Mouse (Mus musculus): ENCODE measurements around the gene Suv39h1. TPM values are rescaled to one million over a fixed set of nuclear protein-coding genes. Genes with fewer than 3 reads are reported as not detected.

Gene Suv39h1
- total and polyA plus RNA-seq, 3 experiments = 3.6 to 4.6 (median 3.9) TPM

- H3K9ac ChIP-seq (ENCODE audit: low read depth, low read length) = no peak within 1 kb of the TSS
- DNase-seq = peak; percentile 23 to 43
- no peak for TF ChIP-seq EP300 (IDR thresholded peaks at IDR 0.05; ENCODE audit: insufficient read depth, low read depth, low read length)
- no peak for TF ChIP-seq CTCF (IDR thresholded peaks at IDR 0.05)
- no peak for TF ChIP-seq POLR2A (IDR thresholded peaks at IDR 0.05; ENCODE audit: insufficient read depth, low read depth, low read length)
- H3K36me3 ChIP-seq (ENCODE audit: control insufficient read depth, insufficient read depth, low read length) = no peaks in the 10 kb centered on the region
- 78% methylated on average over 14 of the region's 14 CpGs for WGBS
- no peak within 1 kb of the TSS for H3K4me3 ChIP-seq
- no peaks in the 10 kb centered on the region for H3K79me2 ChIP-seq (replicated peaks; ENCODE audit: control insufficient read depth, insufficient read depth, low read length)
- no peak within 1 kb of the TSS for H3K27ac ChIP-seq
- H3K27me3 ChIP-seq (ENCODE audit: control insufficient read depth, insufficient read depth, low read length) = no peaks in the 10 kb centered on the region
- no peaks in the 10 kb centered on the region for H3K4me1 ChIP-seq (ENCODE audit: control insufficient read depth, insufficient read depth, low read length)
- intact Hi-C loops (cut with DNase I) = no loop called here
Observed at GRCm38 (mm10) chrX:8090346-8090953, 15.9 kb upstream of the Suv39h1 start, which contains the start of gene Was. Was (minus strand) TSS chrX:8090498.

- intact Hi-C loops (cut with DNase I) = no loop called here
- WGBS = 93% methylated on average over 3 of the region's 3 CpGs
- no peaks in the 10 kb centered on the region for H3K27me3 ChIP-seq (ENCODE audit: control insufficient read depth, insufficient read depth, low read length)
- no peak for DNase-seq
- no peak overlapping the region for H3K27ac ChIP-seq
- TF ChIP-seq POLR2A (IDR thresholded peaks at IDR 0.05; ENCODE audit: insufficient read depth, low read depth, low read length) = no peak
- no peak for TF ChIP-seq EP300 (IDR thresholded peaks at IDR 0.05; ENCODE audit: insufficient read depth, low read depth, low read length)
- no peak for TF ChIP-seq CTCF (IDR thresholded peaks at IDR 0.05)
- H3K4me3 ChIP-seq = no peak overlapping the region
- no peaks in the 10 kb centered on the region for H3K36me3 ChIP-seq (ENCODE audit: control insufficient read depth, insufficient read depth, low read length)
- H3K4me1 ChIP-seq (ENCODE audit: control insufficient read depth, insufficient read depth, low read length) = no peaks in the 10 kb centered on the region
- H3K79me2 ChIP-seq (replicated peaks; ENCODE audit: control insufficient read depth, insufficient read depth, low read length) = no peaks in the 10 kb centered on the region
- no peak overlapping the region for H3K9ac ChIP-seq (ENCODE audit: low read depth, low read length)
Observed at GRCm38 (mm10) chrX:8089746-8090145, 15.2 kb upstream of the Suv39h1 start.

- DNase-seq = no peak
- Histone ChIP-seq H3K27me3 (ENCODE audit: control insufficient read depth, insufficient read depth, low read length) (no peaks in the 10 kb centered on the region), H3K79me2 (replicated peaks; ENCODE audit: control insufficient read depth, insufficient read depth, low read length) (no peaks in the 10 kb centered on the region), H3K9ac (ENCODE audit: low read depth, low read length) (no peak overlapping the region), H3K36me3 (ENCODE audit: control insufficient read depth, insufficient read depth, low read length) (no peaks in the 10 kb centered on the region), H3K4me3 (no peak overlapping the region), H3K4me1 (ENCODE audit: control insufficient read depth, insufficient read depth, low read length) (no peaks in the 10 kb centered on the region), H3K27ac (no peak overlapping the region)
- TF ChIP-seq POLR2A (IDR thresholded peaks at IDR 0.05; ENCODE audit: insufficient read depth, low read depth, low read length) = no peak
- no peak for TF ChIP-seq CTCF (IDR thresholded peaks at IDR 0.05)
- no peak for TF ChIP-seq EP300 (IDR thresholded peaks at IDR 0.05; ENCODE audit: insufficient read depth, low read depth, low read length)
- 88% methylated on average over 7 of the region's 8 CpGs for WGBS
- intact Hi-C loops (cut with DNase I) = no loop called here
Observed at GRCm38 (mm10) chrX:8085611-8086010, 11.1 kb upstream of the Suv39h1 start.

GRCm38 (mm10) chrX:8084771-8085259, 10.3 kb upstream of the Suv39h1 start:
- DNase-seq = no peak
- no peaks in the 10 kb centered on the region for H3K4me1 ChIP-seq (ENCODE audit: control insufficient read depth, insufficient read depth, low read length)
- no peak overlapping the region for H3K4me3 ChIP-seq
- no peak overlapping the region for H3K27ac ChIP-seq
- no peaks in the 10 kb centered on the region for H3K79me2 ChIP-seq (replicated peaks; ENCODE audit: control insufficient read depth, insufficient read depth, low read length)
- no peaks in the 10 kb centered on the region for H3K27me3 ChIP-seq (ENCODE audit: control insufficient read depth, insufficient read depth, low read length)
- no peak for TF ChIP-seq CTCF (IDR thresholded peaks at IDR 0.05)
- no peak for TF ChIP-seq EP300 (IDR thresholded peaks at IDR 0.05; ENCODE audit: insufficient read depth, low read depth, low read length)
- no peak for TF ChIP-seq POLR2A (IDR thresholded peaks at IDR 0.05; ENCODE audit: insufficient read depth, low read depth, low read length)
- intact Hi-C loops (cut with DNase I) = no loop called here
- no peak overlapping the region for H3K9ac ChIP-seq (ENCODE audit: low read depth, low read length)
- 83% methylated on average over 6 of the region's 6 CpGs for WGBS
- H3K36me3 ChIP-seq (ENCODE audit: control insufficient read depth, insufficient read depth, low read length) = no peaks in the 10 kb centered on the region

GRCm38 (mm10) chrX:8075104-8075503, 544 bp upstream of the Suv39h1 start:
- WGBS = 25% methylated on average over 3 of the region's 3 CpGs
- peak overlapping the region; percentile 52 for H3K9ac ChIP-seq (ENCODE audit: low read depth, low read length)
- no peaks in the 10 kb centered on the region for H3K4me1 ChIP-seq (ENCODE audit: control insufficient read depth, insufficient read depth, low read length)
- peak overlapping the region; percentile 50 for H3K4me3 ChIP-seq
- no peaks in the 10 kb centered on the region for H3K79me2 ChIP-seq (replicated peaks; ENCODE audit: control insufficient read depth, insufficient read depth, low read length)
- no peaks in the 10 kb centered on the region for H3K27me3 ChIP-seq (ENCODE audit: control insufficient read depth, insufficient read depth, low read length)
- no peak for TF ChIP-seq EP300 (IDR thresholded peaks at IDR 0.05; ENCODE audit: insufficient read depth, low read depth, low read length)
- intact Hi-C loops (cut with DNase I) = loop anchor here (10.0 kb wide), 2 partner anchors 180 to 350 kb away; partner anchors contain the start of genes Ftsj1, Gm45208 and Praf2
- peak overlapping the region; percentile 73 for H3K27ac ChIP-seq
- no peak for DNase-seq
- no peaks in the 10 kb centered on the region for H3K36me3 ChIP-seq (ENCODE audit: control insufficient read depth, insufficient read depth, low read length)

- no peak for TF ChIP-seq CTCF (IDR thresholded peaks at IDR 0.05)
- TF ChIP-seq POLR2A (IDR thresholded peaks at IDR 0.05; ENCODE audit: insufficient read depth, low read depth, low read length) = no peak
- no peak for TF ChIP-seq EP300 (IDR thresholded peaks at IDR 0.05; ENCODE audit: insufficient read depth, low read depth, low read length)
- H3K4me3 ChIP-seq = peak overlapping the region; percentile 58
- intact Hi-C loops (cut with DNase I) = loop anchor here (10.0 kb wide), 2 partner anchors 181 to 349 kb away; partner anchors contain the start of genes Ftsj1, Gm45208 and Praf2
- peak; percentile 10 to 32 for DNase-seq
- H3K4me1 ChIP-seq (ENCODE audit: control insufficient read depth, insufficient read depth, low read length) = no peaks in the 10 kb centered on the region
- no peaks in the 10 kb centered on the region for H3K36me3 ChIP-seq (ENCODE audit: control insufficient read depth, insufficient read depth, low read length)
- no peaks in the 10 kb centered on the region for H3K79me2 ChIP-seq (replicated peaks; ENCODE audit: control insufficient read depth, insufficient read depth, low read length)
- peak overlapping the region; percentile 66 for H3K9ac ChIP-seq (ENCODE audit: low read depth, low read length)
- H3K27ac ChIP-seq = no peak overlapping the region
- H3K27me3 ChIP-seq (ENCODE audit: control insufficient read depth, insufficient read depth, low read length) = no peaks in the 10 kb centered on the region
- 27% methylated on average over 57 of the region's 64 CpGs for WGBS
Observed at GRCm38 (mm10) chrX:8073881-8074429, 605 bp downstream of the Suv39h1 start.

Measured in heart, adult 2 months (tissue).